Mouse (Mus musculus) MEL (cell line): ENCODE data around the gene Man2a2. TPM values are rescaled to one million over a fixed set of nuclear protein-coding genes. Genes with fewer than 3 reads are reported as not detected.

Experiments
- DNase-seq: peaks from one replicate; pipeline ENCODE4 v3.0.0; 2011; ENCODE audit warnings: low read depth, low spot score
- H3K27ac ChIP-seq: 2 replicates; pipeline ENCODE4 v1.5.1; 2012; ENCODE audit warnings: low read depth, mild to moderate bottlenecking, control low read depth, low read length, moderate library complexity; ENCODE audit not compliant: control insufficient read depth
- H3K27me3 ChIP-seq, 2 experiments: fragments of 150-350 bp in 1 of 2; sonication (generic) in 1 of 2; 2 replicates each; pipeline ENCODE4 v1.6.1; 2012; ENCODE audit warnings: low read length in 2 of 2, mild to moderate bottlenecking in 2 of 2, improper control_type of control experiment in 1 of 2, moderate library complexity in 1 of 2; ENCODE audit not compliant: insufficient read depth in 2 of 2, control insufficient read depth in 1 of 2
- H3K36me3 ChIP-seq, 2 experiments: 2 replicates each; pipeline ENCODE4 v1.6.1; 2012 to 2014; ENCODE audit warnings: low read length in 2 of 2, improper control_type of control experiment in 1 of 2, inconsistent platforms in 1 of 2, mild to moderate bottlenecking in 1 of 2; ENCODE audit not compliant: insufficient read depth in 2 of 2, control insufficient read depth in 1 of 2
- H3K4me1 ChIP-seq, 2 experiments: fragments of 150-350 bp in 1 of 2; sonication (generic) in 1 of 2; 2 replicates each; pipeline ENCODE4 v1.6.1; 2012; ENCODE audit warnings: low read length in 2 of 2, improper control_type of control experiment in 1 of 2, mild to moderate bottlenecking in 1 of 2; ENCODE audit not compliant: insufficient read depth in 2 of 2, control insufficient read depth in 1 of 2
- H3K4me3 ChIP-seq, 2 experiments: fragments of 150-350 bp in 1 of 2; sonication (generic) in 1 of 2; 2 replicates each; pipeline ENCODE4 v1.5.1; 2012; ENCODE audit warnings: low read depth in 2 of 2, low read length in 2 of 2, mild to moderate bottlenecking in 2 of 2, moderate library complexity in 2 of 2, control low read depth in 1 of 2, improper control_type of control experiment in 1 of 2; ENCODE audit not compliant: control insufficient read depth in 1 of 2, insufficient read depth in 1 of 2
- H3K79me2 ChIP-seq: 2 replicates; pipeline ENCODE4 v1.6.1; 2012; ENCODE audit warnings: mild to moderate bottlenecking, low read length, moderate library complexity; ENCODE audit not compliant: control insufficient read depth, poor library complexity, insufficient read depth
- H3K9ac ChIP-seq: 2 replicates; pipeline ENCODE4 v1.6.1; 2012; ENCODE audit warnings: low read depth, mild to moderate bottlenecking, control low read depth, low read length, moderate library complexity; ENCODE audit not compliant: control insufficient read depth, poor library complexity, severe bottlenecking
- H3K9me3 ChIP-seq: fragments of 150-350 bp; sonication (generic); replicated peaks from 2 replicates; pipeline ENCODE4 v1.6.1; 2012; ENCODE audit warnings: mild to moderate bottlenecking, low read length, improper control_type of control experiment, moderate library complexity; ENCODE audit not compliant: insufficient read depth
- BHLHE40 ChIP-seq: IDR thresholded peaks from 2 replicates; pipeline ENCODE4 v1.6.1; 2012; ENCODE audit warnings: low read depth, mild to moderate bottlenecking, inconsistent platforms, low read length, improper control_type of control experiment, borderline replicate concordance
- CHD1 ChIP-seq: IDR thresholded peaks from 2 replicates; pipeline ENCODE4 v1.6.1; 2012; ENCODE audit warnings: low read depth, mild to moderate bottlenecking, inconsistent platforms, low read length, improper control_type of control experiment
- CTCF ChIP-seq, 3 experiments: IDR thresholded peaks in 2 of 3; conservative IDR thresholded peaks in 1 of 3; 2 replicates each; pipeline ENCODE4 v1.5.1; 2011 to 2012; ENCODE audit warnings: low read length in 3 of 3, low read depth in 2 of 3, mild to moderate bottlenecking in 2 of 3, improper control_type of control experiment in 1 of 3, inconsistent platforms in 1 of 3, mixed read lengths in 1 of 3, moderate library complexity in 1 of 3; ENCODE audit not compliant: control insufficient read depth in 1 of 3, insufficient read depth in 1 of 3, poor library complexity in 1 of 3, severe bottlenecking in 1 of 3
- E2F4 ChIP-seq: IDR thresholded peaks from 2 replicates; pipeline ENCODE4 v1.6.1; 2011; ENCODE audit warnings: low read depth, low read length, improper control_type of control experiment, borderline replicate concordance
- ELF1 ChIP-seq: IDR thresholded peaks from 2 replicates; pipeline ENCODE4 v1.6.1; 2014; ENCODE audit warnings: low read depth, mild to moderate bottlenecking, inconsistent platforms, low read length, improper control_type of control experiment, moderate library complexity
- EP300 ChIP-seq, 2 experiments: IDR thresholded peaks; 2 replicates each; pipeline ENCODE4 v1.6.1; 2011; ENCODE audit warnings: improper control_type of control experiment in 2 of 2, low read length in 2 of 2, low read depth in 1 of 2, mild to moderate bottlenecking in 1 of 2
- ETS1 ChIP-seq: IDR thresholded peaks from 2 replicates; pipeline ENCODE4 v1.6.1; 2012; ENCODE audit warnings: low read depth, mild to moderate bottlenecking, inconsistent platforms, low read length, improper control_type of control experiment, moderate library complexity
- GABPA ChIP-seq: IDR thresholded peaks from 2 replicates; pipeline ENCODE4 v1.6.1; 2012; ENCODE audit warnings: low read depth, mild to moderate bottlenecking, inconsistent platforms, low read length, improper control_type of control experiment, moderate library complexity
- GATA1 ChIP-seq: IDR thresholded peaks from 2 replicates; pipeline ENCODE4 v1.6.1; 2011; ENCODE audit warnings: low read depth, low read length, improper control_type of control experiment
- HCFC1 ChIP-seq: IDR thresholded peaks from 2 replicates; pipeline ENCODE4 v1.6.1; 2012; ENCODE audit warnings: low read depth, mild to moderate bottlenecking, inconsistent platforms, low read length, improper control_type of control experiment, moderate library complexity
- JUND ChIP-seq: IDR thresholded peaks from 2 replicates; pipeline ENCODE4 v1.6.1; 2011; ENCODE audit warnings: low read depth, mild to moderate bottlenecking, improper control_type of control experiment, low read length
- KAT2A ChIP-seq: conservative IDR thresholded peaks from 2 replicates; pipeline ENCODE4 v1.6.1; 2012; ENCODE audit warnings: low read depth, low read length, improper control_type of control experiment, inconsistent platforms
- MAFK ChIP-seq: IDR thresholded peaks from 2 replicates; pipeline ENCODE4 v1.6.1; 2011; ENCODE audit warnings: low read depth, mild to moderate bottlenecking, low read length, improper control_type of control experiment, borderline replicate concordance
- MAX ChIP-seq: IDR thresholded peaks from 2 replicates; pipeline ENCODE4 v1.6.1; 2011; ENCODE audit warnings: low read length, improper control_type of control experiment
- MAZ ChIP-seq: IDR thresholded peaks from 2 replicates; pipeline ENCODE4 v1.6.1; 2012; ENCODE audit warnings: low read depth, mild to moderate bottlenecking, inconsistent platforms, low read length, improper control_type of control experiment
- MXI1 ChIP-seq: IDR thresholded peaks from 2 replicates; pipeline ENCODE4 v1.6.1; 2011; ENCODE audit warnings: mild to moderate bottlenecking, low read depth, low read length, improper control_type of control experiment
- MYB ChIP-seq: IDR thresholded peaks from 2 replicates; pipeline ENCODE4 v1.6.1; 2011; ENCODE audit warnings: mild to moderate bottlenecking, low read depth, low read length, improper control_type of control experiment
- MYC ChIP-seq: IDR thresholded peaks from 2 replicates; pipeline ENCODE4 v1.6.1; 2011; ENCODE audit warnings: low read depth, mild to moderate bottlenecking, low read length, improper control_type of control experiment, moderate library complexity
- NELFE ChIP-seq: IDR thresholded peaks from 2 replicates; pipeline ENCODE4 v1.6.1; 2011; ENCODE audit warnings: low read depth, low read length, improper control_type of control experiment
- NRF1 ChIP-seq: IDR thresholded peaks from 2 replicates; pipeline ENCODE4 v1.6.1; 2014; ENCODE audit warnings: low read depth, mild to moderate bottlenecking, inconsistent platforms, low read length, improper control_type of control experiment, moderate library complexity; ENCODE audit not compliant: poor library complexity, insufficient read depth, severe bottlenecking
- POLR2AphosphoS2 ChIP-seq: IDR thresholded peaks from 2 replicates; pipeline ENCODE4 v1.6.1; 2011; ENCODE audit warnings: low read length, improper control_type of control experiment
- RAD21 ChIP-seq: IDR thresholded peaks from 2 replicates; pipeline ENCODE4 v1.6.1; 2011; ENCODE audit warnings: mild to moderate bottlenecking, low read depth, low read length, improper control_type of control experiment
- RCOR1 ChIP-seq: IDR thresholded peaks from 2 replicates; pipeline ENCODE4 v1.6.1; 2012; ENCODE audit warnings: low read depth, mild to moderate bottlenecking, inconsistent platforms, low read length, improper control_type of control experiment
- SIN3A ChIP-seq: IDR thresholded peaks from 2 replicates; pipeline ENCODE4 v1.6.1; 2012; ENCODE audit warnings: low read length, improper control_type of control experiment, inconsistent platforms
- TAL1 ChIP-seq: IDR thresholded peaks from 2 replicates; pipeline ENCODE4 v1.6.1; 2012; ENCODE audit warnings: mild to moderate bottlenecking, inconsistent platforms, low read length, moderate library complexity, mixed read lengths
- TBP ChIP-seq: IDR thresholded peaks from 2 replicates; pipeline ENCODE4 v1.8.0; 2011; ENCODE audit warnings: low read depth, low read length, improper control_type of control experiment
- TCF12 ChIP-seq: IDR thresholded peaks from 2 replicates; pipeline ENCODE4 v1.6.1; 2014; ENCODE audit warnings: low read depth, mild to moderate bottlenecking, inconsistent platforms, low read length, improper control_type of control experiment, moderate library complexity
- USF2 ChIP-seq, 2 experiments: IDR thresholded peaks; 2 replicates each; pipeline ENCODE4 v1.6.1; 2011 to 2012; ENCODE audit warnings: improper control_type of control experiment in 2 of 2, low read length in 2 of 2, borderline replicate concordance in 1 of 2, inconsistent platforms in 1 of 2, low read depth in 1 of 2, mild to moderate bottlenecking in 1 of 2; ENCODE audit not compliant: insufficient read depth in 1 of 2
- ZNF384 ChIP-seq: IDR thresholded peaks from 2 replicates; pipeline ENCODE4 v1.6.1; 2012; ENCODE audit warnings: low read depth, mild to moderate bottlenecking, inconsistent platforms, low read length, improper control_type of control experiment
- polyA plus RNA-seq, 2 experiments: library from polyadenylated mRNA; stranded (reverse) in 1 of 2; unstranded in 1 of 2; fragments of >175 nt in 1 of 2; fragments of >200 nt in 1 of 2; gene quantifications; 2 replicates each; pipeline versions ENCODE4 v1.2.1 to v1.2.4; 2012; ENCODE audit warnings: low replicate concordance in 2 of 2, low read depth in 1 of 2; ENCODE audit not compliant: insufficient read length in 2 of 2, insufficient read depth in 1 of 2, missing spikeins in 1 of 2
- total RNA-seq: library from RNA; depleted of rRNA; stranded (reverse); fragments of 300-350 nt; gene quantifications from 2 replicates; pipeline ENCODE4 v1.2.3, GENCODE M21; 2012

Gene Man2a2
- total and polyA plus RNA-seq, 3 experiments: 19.2 to 38.6 TPM; not detected in 1

- TF ChIP-seq MAFK (no peak), MAZ (no peak; the same call in 1 of the 2 replicates), CHD1 (peak; percentile 3; the same call in 1 of the 2 replicates), GABPA (no peak), KAT2A (no peak), EP300 (IDR thresholded peaks at IDR 0.05; ENCODE audit: low read depth in 1 of 2, low read length in 2 of 2) (peak in 1 of 2 experiments; percentile 68; a peak in 2 of 4 replicates), MYC (peak; percentile 60; the same call in 1 of the 2 replicates), TCF12 (peak; percentile 53; the same call in 1 of the 2 replicates), POLR2AphosphoS2 (no peak), MAX (peak; percentile 71; the same call in 1 of the 2 replicates), NRF1 (no peak), TBP (no peak; the same call in 1 of the 2 replicates), MYB (0 out of 2 replicates have a peak, but pooled peaks have one; percentile 30), RAD21 (no peak), CTCF (IDR thresholded peaks at IDR 0.05 in 2 of 3, conservative IDR thresholded peaks at IDR 0.05 in 1 of 3; ENCODE audit: control insufficient read depth in 1 of 3, insufficient read depth in 1 of 3, low read depth in 2 of 3, low read length in 3 of 3, poor library complexity in 1 of 3, severe bottlenecking in 1 of 3) (no peak), USF2 (IDR thresholded peaks at IDR 0.05; ENCODE audit: borderline replicate concordance in 1 of 2, insufficient read depth in 1 of 2, low read depth in 1 of 2, low read length in 2 of 2) (no peak), JUND (no peak)
These were observed 2.7 kb upstream of the Man2a2 start (continued) for GRCm38 (mm10) chr7:80373850-80374249.

GRCm38 (mm10) chr7:80373352-80373751 lies 2.2 kb upstream of the Man2a2 start:
- H3K27me3 ChIP-seq: no peaks in the 10 kb centered on the region
- H3K4me1 ChIP-seq: peaks cover 8 to 52% of the 10 kb centered on the region in 2 experiments
- TF ChIP-seq TCF12 (peak; percentile 56), ELF1 (0 out of 2 replicates have a peak, but pooled peaks have one; percentile 1), MYC (no peak), ZNF384 (peak; percentile 88), NELFE (0 out of 2 replicates have a peak, but pooled peaks have one; percentile 15), TBP (peak; percentile 56; the same call in 1 of the 2 replicates), MYB (no peak), MXI1 (no peak; the same call in 1 of the 2 replicates), E2F4 (no peak), BHLHE40 (peak; percentile 17; the same call in 1 of the 2 replicates), RCOR1 (peak; percentile 47; the same call in 1 of the 2 replicates), SIN3A (peak; percentile 65), EP300 (IDR thresholded peaks at IDR 0.05; ENCODE audit: low read depth in 1 of 2, low read length in 2 of 2) (peak; percentile 37 to 59), CHD1 (peak; percentile 65; the same call in 1 of the 2 replicates), POLR2AphosphoS2 (no peak), ETS1 (peak; percentile 82), HCFC1 (no peak), TAL1 (no peak), GATA1 (peak; percentile 68)
- H3K36me3 ChIP-seq: peaks cover 0 to 34% of the 10 kb centered on the region in 2 experiments; a peak in 2 of 4 replicates
- peak; percentile 81 for DNase-seq
- H3K9ac ChIP-seq: peak overlapping the region; percentile 41
- H3K27ac ChIP-seq: peak overlapping the region; percentile 92
- H3K79me2 ChIP-seq: peaks cover 3% of the 10 kb centered on the region; the same call in 1 of the 2 replicates
- H3K4me3 ChIP-seq: peak overlapping the region; percentile 29 to 43
- no peaks in the 10 kb centered on the region for H3K9me3 ChIP-seq
